Mouse (Mus musculus): ENCODE data around the gene Psma4.
"Not testable (repeated sequence)": the region's sequence is repeated elsewhere in the genome, so short reads cannot be mapped to it uniquely, and the experiment has no call there.

- TF ChIP-seq GATA1 (IDR thresholded peaks at IDR 0.05; ENCODE audit: borderline replicate concordance, low read length); FLI1 (IDR thresholded peaks at IDR 0.05; ENCODE audit: low read length): not testable (repeated sequence)
Measured at GRCm38 (mm10) chr9:54950162-54950561, 428 bp upstream of the Psma4 start.
